Mouse (Mus musculus): ENCODE data around the gene Abcb9. TPM values are rescaled to one million over a fixed set of nuclear protein-coding genes. Genes with fewer than 3 reads are reported as not detected.
"Not testable (repeated sequence)": the region's sequence is repeated elsewhere in the genome, so short reads cannot be mapped to it uniquely, and the experiment has no call there.

Abcb9 gene
- total RNA-seq, 2 experiments from 2014 or later = 43.8 to 45.5 TPM

DNA sequence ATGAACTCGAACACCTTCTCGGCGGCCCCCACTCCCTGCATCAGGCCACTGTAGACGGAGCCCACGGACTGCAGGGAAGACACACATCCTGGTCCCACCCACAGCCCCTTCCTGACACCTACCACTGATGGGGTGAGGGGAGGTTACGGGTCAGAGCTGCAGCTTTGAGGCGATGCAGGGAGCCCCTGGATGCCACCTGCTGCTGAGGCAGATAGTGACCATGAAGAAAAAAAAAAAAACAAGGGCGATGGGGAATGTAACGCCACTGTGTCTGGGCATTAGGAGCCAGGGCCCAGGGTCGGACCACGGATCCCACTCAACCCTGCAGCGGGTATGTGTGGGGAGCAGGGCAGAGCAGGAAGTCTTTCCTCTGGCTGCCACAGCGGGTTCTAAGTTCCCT lies 18.4 kb downstream of the Abcb9 start:
- peak in 1 of 2 experiments; percentile 36 for DNase-seq (ENCODE audit: extremely low spot score in 1 of 2, low spot score in 2 of 2)
- intact Hi-C loops (cut with DNase I) = no loop called here

DNA sequence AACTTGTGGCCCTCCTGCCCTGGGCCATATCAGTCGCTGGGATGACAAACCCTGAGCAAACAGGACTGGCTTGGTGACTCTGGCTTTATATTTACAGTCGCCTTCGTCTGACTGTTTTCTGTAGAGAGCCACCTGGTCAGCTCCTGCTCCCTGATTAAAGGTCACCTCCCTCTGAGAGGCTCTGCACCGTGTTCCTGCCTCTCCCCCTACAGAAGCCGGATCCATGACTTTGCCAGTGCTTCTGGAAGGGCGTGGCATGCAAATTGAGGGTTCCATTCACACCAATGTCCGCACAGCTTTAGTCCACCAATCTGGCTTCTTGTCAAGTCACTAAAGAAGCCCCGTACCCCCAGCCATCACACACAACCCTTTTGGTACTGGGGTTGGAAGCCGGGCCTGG lies 19.0 kb downstream of the Abcb9 start:
- intact Hi-C loops (cut with DNase I) = no loop called here
- peak in 1 of 2 experiments; percentile 20 for DNase-seq (ENCODE audit: extremely low spot score in 1 of 2, low spot score in 2 of 2)

DNA sequence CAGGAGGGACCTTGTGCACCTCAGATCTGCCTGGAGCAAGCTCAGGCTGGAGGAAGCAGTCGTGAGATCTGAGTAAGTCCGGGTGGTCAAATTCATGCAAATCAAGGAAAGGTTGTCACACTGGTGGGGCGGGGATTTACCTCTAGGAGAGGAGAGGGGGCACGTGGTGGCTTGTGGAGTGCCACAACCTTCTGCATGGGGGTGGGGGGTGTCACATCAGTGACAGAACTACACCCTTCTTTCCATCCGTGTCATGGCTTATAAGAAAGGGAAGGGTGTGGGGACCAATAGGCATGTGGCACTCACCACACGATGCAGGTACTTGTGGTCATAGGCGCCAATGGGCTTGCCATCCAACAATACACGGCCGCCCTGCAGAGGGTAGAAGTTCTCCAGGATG lies 19.9 kb downstream of the Abcb9 start:
- DNase-seq (ENCODE audit: extremely low spot score in 1 of 2, low spot score in 2 of 2) = no peak
- intact Hi-C loops (cut with DNase I) = no loop called here

DNA sequence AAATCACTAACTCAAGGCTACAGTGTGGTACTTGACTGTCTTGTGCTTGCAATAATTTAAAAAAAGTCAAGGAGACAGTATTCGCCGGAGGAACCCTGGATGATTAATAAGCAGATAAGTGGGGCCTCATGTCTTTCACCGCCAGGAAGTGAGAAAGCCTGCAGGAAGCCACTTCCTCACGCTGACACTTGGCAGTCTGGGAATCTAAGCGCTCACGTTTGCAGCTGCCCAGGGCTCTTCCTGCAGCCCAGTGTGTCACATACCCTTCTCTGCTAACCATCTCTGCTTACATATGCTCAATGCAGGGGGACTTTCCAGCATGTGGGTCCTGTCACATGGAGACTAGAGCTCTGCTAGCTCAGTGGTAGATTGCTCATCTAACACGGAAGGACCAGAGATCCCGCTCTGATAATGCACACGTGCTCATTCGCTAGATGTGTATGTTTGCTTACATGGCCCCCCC lies 20.7 kb downstream of the Abcb9 start:
- DNase-seq (ENCODE audit: extremely low spot score in 1 of 2, low spot score in 2 of 2) = peak in 1 of 2 experiments; percentile 28
- intact Hi-C loops (cut with DNase I) = no loop called here

DNA sequence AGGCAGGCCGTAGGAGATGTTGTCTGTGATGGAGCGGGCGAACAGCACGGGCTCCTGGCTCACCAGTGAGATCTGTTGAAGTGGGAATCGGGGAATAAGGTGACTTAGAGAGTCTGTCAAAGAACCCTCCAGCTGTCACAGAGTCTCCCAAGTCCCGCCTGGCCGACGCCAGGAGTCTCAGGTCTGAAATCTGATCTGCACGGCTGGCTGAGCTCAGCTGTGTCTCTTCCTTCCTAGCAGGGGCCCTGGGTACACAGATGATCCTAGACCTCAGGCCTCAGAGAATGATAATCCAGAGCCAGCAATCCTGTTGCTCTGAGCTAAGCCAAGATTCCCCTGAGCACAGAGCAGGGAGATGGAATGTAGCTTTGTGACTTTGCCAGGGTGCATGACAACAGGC lies 21.9 kb downstream of the Abcb9 start:
- intact Hi-C loops (cut with DNase I) = no loop called here
- DNase-seq (ENCODE audit: extremely low spot score in 1 of 2, low spot score in 2 of 2) = no peak

DNA sequence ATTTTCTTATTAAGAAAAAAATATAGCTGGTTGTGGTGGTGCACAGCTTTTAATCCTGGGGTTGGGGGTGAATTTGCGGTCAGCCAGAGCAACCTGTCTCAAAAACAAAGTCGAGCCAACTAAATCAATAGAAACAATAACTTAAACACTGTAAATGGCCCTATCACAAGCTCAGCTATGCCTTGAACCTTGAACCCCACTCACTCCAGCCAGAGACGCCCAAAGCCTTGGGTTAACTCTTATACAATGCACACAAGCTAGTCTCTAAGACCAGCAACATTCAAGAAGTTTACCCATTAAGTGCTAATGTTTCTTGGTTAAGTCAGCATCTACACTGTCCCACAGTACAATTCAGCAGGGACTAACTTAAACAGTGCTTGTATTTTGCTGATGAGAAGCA lies 25.9 kb downstream of the Abcb9 start:
- intact Hi-C loops (cut with DNase I) = no loop called here
- DNase-seq (ENCODE audit: extremely low spot score in 1 of 2, low spot score in 2 of 2) = no peak

DNA sequence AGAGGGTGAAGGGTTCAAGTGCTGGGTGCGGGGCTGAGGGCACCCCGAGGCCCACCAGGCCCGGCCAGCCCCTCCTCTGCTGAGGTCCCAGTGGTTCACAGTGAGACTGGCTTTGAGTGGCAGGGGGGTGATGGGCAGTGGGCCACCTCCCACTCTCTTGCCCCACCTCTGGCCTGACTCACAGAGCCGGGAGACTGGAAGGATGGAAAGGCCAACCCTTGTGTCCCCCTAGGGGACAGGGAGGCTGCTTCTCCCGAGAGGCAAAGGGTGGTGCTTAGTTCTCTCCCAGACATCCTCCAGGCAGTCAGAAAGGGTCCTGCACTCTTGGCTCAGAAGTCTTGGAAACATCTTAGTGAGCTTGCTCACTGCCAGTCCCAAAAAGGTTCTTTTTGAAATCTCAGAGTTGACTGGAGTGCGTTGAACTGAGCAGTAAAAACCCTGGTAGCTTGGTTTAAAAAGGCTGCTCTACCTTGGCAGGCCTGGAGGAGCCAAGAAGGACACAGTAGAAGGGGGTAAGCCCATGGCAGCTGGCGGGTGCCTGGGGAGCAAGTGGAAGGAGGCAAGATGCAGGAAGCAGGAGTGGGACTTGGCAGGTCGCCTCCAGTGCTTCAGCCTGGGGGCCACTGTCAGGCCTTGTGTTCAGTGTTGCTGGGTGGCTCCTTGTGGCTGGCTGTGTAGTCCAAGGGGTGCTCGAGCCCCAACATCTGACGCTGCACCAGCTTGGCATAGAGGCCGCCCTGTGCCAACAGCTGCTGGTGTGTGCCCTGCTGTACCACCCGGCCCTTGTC lies 33.4 kb downstream of the Abcb9 start:
- peak in 1 of 2 experiments; percentile 64 for DNase-seq (ENCODE audit: extremely low spot score in 1 of 2, low spot score in 2 of 2)
- intact Hi-C loops (cut with DNase I) = no loop called here

DNA sequence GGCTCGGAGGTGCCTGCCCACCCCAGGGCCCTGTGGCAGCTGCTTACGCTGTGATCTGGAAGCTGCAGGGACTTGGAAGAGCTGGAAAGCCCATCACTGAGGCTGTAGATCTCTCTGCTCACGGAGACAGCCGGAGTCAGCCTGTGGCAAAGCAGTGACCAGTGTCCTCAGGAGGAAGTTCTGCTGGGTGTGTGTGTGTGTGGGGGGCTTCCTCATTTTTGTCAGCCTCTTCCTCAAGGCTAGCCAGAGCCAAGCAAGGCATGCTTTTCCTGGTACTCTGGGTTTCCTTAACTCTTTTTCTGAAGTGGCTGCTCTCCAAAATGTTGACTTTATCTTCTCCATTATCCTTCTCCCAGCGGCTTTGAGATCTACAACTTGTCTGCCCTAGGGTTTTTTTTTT lies 35.9 kb downstream of the Abcb9 start:
- peak in 1 of 2 experiments; percentile 31 for DNase-seq (ENCODE audit: extremely low spot score in 1 of 2, low spot score in 2 of 2)
- intact Hi-C loops (cut with DNase I) = no loop called here

DNA sequence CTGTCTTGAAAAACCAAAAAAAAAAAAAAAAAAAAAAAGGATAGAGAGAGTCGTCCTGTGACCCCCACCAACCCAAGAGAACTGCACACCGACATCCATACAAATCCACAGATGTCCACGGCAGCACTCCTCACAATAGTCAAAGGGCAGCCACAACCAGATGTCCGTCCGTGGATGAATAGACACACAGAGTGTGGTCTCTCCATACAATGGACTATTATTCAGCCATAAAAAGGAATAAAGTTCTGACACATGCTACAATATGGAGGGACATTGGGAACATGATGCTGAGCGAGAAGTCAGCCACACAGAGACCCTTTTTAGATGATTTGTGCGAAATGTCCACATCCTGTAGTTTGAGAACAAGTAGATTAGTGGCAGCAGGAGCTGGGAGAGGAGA lies 36.8 kb downstream of the Abcb9 start:
- DNase-seq (ENCODE audit: extremely low spot score in 1 of 2, low spot score in 2 of 2) = no peak
- intact Hi-C loops (cut with DNase I) = no loop called here

DNA sequence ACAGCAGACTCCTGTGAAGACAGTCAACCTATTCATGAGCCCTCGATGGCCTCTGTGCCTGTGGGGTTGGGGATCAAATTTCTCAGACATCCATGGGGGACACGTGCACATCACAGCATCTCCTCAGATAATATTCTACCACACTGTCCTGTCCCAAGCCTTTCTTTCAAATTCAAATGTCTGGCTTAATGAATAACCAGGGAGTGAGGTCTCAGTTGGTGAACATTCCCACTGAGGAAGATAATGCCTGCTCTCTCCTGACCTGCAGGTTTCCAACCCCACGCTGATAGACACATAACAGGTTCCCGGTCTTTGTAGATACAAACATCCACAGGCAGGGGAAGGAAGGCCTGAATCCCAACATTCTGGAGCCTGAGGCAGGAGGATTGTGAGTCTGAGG lies 38.6 kb downstream of the Abcb9 start:
- DNase-seq (ENCODE audit: extremely low spot score in 1 of 2, low spot score in 2 of 2) = no peak

DNA sequence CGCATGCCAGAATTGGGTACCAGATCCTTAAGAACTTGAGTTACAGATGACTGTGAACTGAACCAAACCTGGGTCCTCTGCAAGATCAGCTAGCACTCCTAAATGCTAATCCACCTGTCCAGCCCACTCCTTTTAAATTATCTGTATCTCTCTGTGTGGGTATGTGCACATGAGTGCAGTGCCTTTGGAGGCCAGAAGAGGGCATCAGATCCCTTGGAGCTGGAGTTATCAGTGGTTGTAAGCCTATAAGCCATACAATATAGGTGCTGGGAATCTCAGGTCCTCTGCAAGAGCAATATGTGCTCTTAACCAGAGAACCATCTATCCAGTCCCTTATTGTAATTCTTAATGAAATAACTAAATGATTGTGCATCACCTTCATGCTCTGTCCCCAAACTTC lies 39.4 kb downstream of the Abcb9 start:
- no peak for DNase-seq (ENCODE audit: extremely low spot score in 1 of 2, low spot score in 2 of 2)
- intact Hi-C loops (cut with DNase I) = no loop called here

More for the DNA sequence above, 38.6 kb downstream of the Abcb9 start:
- intact Hi-C loops (cut with DNase I) = no loop called here

DNA sequence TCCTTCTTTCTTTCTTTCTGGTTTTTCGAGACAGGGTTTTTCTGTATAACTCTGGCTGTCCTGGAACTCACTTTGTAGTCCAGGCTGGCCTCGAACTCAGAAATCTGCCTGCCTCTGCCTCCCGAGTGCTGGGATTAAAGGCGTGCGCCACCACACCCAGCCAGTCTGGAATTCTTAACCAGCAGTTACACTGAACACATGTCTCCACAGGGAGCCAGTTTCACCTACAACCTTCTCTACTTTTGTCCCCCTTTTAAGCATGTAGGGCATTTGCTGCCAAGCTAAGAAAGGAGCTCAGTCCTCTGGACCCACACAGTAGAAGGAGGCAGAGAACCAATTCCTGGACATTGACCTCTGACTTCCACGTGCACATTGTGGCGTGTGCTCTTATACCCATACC lies 43.0 kb downstream of the Abcb9 start:
- intact Hi-C loops (cut with DNase I); DNase-seq (ENCODE audit: extremely low spot score in 1 of 2, low spot score in 2 of 2): not testable (repeated sequence)

DNA sequence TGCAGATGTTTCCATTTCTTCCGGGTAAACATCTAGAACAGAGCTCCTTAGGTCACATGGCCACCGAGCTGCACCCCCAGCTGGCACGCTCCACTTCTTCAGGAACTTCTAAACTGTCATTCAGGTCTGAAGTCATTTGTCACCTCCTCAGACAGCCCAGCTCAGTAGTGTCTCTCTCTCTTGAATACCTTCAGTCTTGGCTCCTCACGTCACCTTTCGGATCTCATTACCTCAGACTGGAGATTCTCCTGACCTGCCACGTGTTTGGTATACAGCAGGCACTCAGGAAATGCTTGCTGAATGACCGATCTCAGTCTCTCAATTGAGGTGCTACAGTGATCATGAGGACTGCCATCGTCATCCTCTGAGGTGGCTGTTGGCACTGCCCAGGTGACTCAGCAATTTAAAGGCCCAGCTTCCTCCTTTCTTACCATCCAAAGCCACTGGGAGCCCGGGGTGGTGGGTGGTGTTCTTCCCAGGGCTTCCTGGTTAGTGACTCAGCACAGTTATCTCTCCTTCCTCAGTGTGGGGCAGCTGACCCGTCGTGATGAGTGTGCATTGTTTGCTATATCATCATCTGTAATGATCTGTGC lies 43.6 kb downstream of the Abcb9 start:
- no peak for DNase-seq (ENCODE audit: extremely low spot score in 1 of 2, low spot score in 2 of 2)
- intact Hi-C loops (cut with DNase I) = no loop called here

DNA sequence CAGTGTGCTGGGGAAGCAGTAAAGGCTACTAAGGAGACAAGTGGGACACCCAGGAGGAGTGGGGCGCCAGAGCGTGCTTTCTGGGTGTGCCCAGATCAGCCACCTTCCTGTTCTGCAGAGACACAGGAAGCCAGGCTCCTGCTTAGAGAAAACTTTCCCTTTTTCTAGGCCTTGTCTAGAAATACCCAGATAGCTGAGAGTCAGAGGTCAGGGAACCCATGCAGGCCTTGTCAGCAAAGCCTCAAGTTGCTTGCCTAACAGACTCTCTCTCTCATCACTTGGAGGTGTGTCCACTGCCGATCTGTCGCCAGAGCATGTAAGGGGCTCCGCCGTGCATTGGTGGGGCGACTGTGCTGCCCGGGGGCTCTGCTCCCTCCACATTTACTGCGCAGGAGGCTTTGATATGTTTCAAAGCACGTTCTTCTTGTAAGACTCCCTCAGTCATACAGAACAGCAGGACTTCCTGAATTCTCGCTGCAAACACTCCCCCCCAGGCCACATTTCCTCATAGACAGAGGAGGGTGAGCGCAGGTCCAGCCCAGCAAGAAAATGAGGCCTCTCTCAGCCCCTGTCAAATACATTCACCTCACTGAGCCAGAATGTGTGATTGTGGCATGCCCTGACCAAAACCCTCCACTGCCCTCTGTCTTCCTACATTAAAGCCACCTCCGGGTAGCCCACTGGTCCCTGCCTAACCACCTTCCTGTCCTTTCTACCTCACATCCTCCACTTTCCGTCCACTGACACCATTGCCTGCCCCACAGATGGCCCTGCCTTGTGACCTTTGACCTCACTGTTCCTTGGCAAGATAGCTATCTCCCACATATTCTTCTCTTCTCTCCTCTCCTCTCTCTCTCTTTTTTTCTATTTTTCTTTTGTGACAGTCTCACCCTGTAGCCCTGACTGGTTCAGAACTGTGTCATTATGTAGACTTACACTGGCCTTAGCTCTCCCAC lies 45.2 kb downstream of the Abcb9 start:
- peak in 1 of 2 experiments; percentile 57 for DNase-seq (ENCODE audit: extremely low spot score in 1 of 2, low spot score in 2 of 2)
- intact Hi-C loops (cut with DNase I) = no loop called here

DNA sequence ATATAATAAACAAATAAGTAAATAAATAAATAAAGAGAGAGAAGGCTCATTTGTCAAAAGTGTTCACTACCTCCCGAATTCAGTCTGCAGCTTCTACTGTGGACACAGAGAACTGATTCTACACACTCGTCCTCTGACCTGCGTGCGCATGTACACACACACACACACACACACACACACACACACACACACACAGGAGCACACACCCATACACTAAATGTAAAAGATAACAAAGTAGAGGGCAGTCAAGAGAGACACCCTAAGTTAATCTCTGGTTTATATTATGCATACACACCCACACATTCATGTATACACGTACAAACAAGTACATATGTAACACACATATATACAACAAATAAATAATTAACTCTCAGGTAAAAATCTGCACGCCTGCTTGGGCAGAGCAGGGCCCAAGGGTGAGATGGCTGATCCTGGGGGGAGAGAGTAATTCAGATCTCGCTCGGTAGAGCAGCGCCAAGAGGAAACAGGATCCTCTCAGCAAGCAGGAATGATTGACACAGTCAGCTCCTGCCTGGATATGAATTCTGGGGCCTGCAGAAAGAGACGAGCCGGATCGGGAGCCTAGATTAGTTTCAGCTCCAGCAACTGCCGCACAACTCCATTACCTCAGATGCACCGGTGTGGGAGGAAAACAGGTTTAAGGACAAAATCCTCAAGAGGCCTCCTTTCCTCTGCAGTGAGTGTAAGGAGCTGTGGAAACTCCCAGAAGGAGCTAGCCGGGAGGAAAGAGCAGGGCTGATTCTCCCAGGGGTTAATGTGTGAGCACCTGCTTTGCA lies 46.2 kb downstream of the Abcb9 start:
- no peak for DNase-seq (ENCODE audit: extremely low spot score in 1 of 2, low spot score in 2 of 2)
- intact Hi-C loops (cut with DNase I) = no loop called here

DNA sequence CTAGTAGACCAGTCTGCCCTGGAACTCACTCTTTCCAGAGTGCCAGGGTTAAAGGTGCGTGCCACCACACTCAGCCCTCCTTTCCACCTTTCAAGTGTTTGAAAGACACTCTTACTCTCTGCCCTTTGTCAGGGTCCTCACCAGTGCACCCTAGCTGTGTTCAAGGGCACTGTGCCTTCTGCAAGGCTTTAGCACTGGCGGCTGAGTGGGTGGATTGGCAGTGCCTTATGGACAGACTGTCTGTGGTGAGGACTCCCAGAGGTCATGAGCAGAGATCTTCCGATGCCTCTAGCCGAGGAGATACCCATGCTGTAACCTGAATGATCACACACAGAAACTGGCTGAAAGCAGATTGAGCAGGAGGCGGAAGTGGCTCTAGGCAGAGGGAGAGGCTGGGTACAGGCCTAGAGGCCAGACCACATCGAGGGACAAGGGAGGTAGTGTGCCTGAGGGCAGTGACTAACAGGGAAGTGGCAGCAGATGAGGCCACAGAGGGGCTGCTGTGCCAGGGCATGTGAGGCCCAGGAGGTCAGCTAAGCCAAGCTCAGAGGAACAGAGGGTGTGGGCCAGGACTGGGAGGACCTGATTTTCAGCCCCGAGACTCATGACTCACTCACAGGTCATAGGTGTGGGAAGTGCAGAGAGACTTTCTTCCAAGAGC lies 48.7 kb downstream of the Abcb9 start:
- intact Hi-C loops (cut with DNase I) = no loop called here

DNA sequence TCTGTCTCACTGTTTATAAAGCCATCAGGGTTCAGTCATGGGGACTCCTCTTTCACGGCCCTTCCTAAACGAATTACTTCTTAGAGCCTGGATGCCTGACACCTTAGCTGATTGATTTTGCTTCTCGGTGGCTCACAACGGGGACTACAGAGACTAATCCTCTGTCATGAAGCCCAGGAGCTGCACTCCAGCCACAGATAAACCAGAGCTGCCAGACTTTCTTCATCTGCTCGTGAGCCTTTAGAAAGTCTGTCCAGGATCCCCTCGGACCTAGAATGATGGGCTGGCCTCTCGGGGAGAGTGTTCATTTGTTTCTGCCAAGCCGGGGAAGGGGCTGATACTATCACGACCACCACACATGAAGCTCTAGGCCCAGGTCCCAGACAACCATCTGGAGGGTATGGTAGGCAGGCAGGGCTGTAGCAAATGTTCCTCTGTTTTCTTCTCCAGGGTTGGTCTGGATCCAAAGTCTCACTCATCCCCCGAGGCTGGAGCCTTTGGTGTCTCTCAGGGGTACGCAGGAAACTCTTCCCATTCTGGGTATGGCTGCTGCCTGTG lies 50.1 kb downstream of the Abcb9 start:
- no peak for DNase-seq (ENCODE audit: extremely low spot score in 1 of 2, low spot score in 2 of 2)
- intact Hi-C loops (cut with DNase I) = no loop called here

More for the DNA sequence above, 48.7 kb downstream of the Abcb9 start:
- no peak for DNase-seq (ENCODE audit: extremely low spot score in 1 of 2, low spot score in 2 of 2)

DNA sequence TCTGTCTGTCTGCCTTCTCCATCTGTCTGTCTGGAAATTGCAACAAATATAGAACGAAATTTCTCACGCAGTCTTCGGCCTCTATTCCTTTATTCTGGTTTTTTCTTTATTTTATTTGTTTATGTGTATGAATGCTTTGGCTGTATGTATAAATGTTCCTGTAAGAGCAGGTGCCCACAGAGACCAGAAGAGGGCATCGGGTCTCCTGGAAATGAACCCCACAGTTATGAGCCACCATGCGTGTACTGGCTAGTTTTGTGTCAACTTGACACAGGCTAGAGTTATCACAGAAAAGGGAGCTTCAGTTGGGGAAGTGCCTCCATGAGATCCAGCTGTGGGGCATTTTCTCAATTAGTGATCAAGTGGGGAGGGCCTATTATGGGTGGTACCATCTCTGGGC lies 51.6 kb downstream of the Abcb9 start:
- DNase-seq (ENCODE audit: extremely low spot score in 1 of 2, low spot score in 2 of 2) = no peak
- intact Hi-C loops (cut with DNase I) = no loop called here

All from left cerebral cortex, postnatal 10 days (tissue).